Mouse (Mus musculus) Muller cell, postnatal 12 days (primary cell): ENCODE measurements at regions not wholly inside any gene's neighbourhood (a gene's known extent, or its start where the extent isn't known, plus 50 kb on each side); places are given as distances from the start of the nearest gene placed in this dataset.

ENCODE experiments used
- DNase-seq: peaks from one replicate; pipeline ENCODE4 v3.0.0-alpha.2; 2015; ENCODE audit errors: inconsistent ontology term

DNA sequence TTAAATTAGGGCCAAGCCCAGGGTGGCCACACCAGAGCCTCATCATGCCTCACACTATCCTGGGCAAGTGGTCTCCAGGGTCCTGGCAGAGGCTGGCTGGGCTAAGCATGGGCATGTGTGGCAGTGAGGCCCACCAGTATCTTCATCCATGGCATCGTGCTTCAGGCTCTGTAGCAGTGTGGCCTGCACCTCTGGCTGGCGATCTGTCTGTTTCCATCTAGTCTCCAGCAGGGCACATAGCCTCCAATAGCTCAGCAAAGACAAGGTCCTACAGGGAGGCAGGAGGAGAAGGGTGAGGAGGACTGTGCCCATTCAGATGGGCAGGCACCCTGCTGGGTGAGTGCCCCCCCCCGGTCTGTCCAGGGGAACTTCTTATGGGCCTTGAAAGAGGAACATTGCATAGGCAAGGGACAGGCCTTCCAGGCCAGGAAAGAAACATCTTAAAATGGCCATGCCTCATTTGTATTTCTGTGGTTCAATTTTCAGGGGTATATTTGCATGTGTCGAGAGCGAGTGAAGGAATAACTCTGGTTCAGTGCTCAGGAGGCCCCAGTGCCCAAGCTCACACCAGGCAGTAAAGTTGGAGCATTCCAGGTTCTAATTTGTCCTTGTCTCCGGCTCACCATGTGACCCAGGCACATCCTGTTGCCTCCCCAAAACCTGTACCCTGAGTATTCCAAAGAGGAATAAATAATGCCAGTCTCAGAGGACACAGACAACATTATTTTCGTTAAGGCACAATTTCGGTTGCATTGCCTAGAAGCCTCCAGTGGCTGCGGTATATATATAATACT is 60.4 kb upstream of the Ppara start:
- no peak for DNase-seq

DNA sequence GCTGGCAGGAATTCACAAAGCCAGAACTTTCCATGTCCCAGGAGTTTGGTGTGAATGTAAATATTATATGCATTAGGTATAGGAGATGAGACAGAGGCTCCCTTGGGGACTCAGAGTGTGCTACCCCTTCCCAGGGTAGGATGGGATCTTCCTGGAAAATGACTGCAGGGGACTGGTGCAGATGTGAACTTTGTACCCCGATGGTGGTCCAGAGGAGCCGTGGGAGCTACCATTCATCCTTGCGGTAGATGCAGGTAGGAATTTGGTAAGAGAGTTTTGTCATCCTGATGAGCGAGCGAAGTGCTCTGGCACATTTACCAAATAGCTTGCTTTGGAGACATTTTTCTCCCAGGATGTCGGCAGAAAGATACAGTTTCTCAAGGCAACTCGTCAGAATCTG is 59.7 kb upstream of the Ppara start:
- no peak for DNase-seq

DNA sequence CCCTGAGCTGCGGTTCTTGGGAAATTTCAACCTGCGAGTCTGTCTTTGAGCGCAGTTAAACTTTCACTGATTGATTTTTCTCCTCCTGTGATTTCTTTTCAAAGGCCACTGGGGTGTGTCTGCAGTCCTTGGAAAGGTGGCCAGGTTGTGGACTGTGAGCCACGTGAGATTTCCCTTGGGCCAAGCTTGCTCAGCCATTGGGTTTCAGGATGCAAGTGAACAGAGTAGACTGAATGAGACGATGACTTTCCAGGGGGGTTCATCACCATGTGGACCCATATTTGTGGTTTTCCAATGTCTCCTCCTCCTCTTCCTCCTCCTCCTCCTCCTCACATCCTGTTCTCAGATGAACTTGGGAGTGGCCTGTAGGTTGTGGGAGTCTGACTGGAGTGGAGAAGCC is 59.0 kb upstream of the Ppara start:
- DNase-seq = no peak

DNA sequence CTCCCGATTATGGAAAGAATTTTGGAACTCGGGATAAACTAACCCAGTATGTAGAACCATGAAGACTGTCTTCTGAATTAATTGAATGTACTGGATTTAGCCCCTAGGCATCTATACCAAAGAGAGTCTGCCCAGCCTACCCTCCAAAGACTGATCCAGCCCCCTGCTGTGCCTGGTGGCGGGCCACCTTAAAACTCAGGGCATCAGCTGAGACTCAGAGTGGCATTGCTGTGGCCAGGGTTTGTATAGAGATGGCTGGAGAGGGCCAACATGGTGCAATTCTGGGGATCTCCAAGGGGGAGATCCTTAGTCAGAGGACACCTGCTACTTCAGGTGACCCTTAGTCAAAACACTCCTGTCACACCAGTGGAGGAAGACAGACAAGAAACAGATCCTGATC is 58.6 kb upstream of the Ppara start:
- peak; percentile 60 for DNase-seq

DNA sequence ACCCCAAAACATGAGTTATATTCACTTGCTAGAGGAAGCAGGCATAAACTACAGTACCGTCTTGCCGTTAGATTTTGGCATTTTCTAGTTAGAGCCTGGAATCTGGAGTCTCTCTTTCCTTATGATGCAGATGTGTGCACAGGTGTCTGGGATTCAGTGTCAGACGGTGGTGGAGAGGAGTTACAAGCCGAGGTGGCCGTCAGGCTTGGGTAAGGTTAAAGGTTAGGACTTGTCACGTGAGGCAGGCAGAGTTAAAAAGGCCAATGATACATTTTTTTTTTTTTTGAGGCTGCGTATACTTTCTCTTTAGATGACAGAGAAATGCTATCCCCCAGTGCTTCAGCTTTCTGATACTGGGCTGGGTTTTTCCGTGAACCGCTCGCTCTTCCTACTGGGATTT is 57.9 kb upstream of the Ppara start:
- DNase-seq = no peak

DNA sequence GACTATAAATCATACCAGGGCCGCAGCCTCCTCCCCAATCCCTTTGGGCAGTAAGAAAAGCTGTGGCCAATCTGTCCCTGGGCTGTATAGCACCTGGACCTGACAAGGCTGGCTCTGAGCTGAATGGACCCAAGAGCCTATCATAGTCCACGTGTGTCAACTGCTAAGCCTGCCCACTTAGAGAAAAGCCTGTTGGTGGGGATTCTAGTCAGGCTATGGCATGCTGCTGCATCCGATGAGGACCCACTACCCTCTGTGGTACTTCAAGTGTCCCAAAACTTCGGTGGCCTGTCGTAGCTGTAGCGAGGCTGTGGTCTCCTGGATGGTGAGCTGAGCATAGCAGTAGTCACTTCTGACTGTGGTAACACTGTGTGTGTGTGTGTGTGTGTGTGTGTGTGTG is 57.4 kb upstream of the Ppara start:
- DNase-seq = no peak

DNA sequence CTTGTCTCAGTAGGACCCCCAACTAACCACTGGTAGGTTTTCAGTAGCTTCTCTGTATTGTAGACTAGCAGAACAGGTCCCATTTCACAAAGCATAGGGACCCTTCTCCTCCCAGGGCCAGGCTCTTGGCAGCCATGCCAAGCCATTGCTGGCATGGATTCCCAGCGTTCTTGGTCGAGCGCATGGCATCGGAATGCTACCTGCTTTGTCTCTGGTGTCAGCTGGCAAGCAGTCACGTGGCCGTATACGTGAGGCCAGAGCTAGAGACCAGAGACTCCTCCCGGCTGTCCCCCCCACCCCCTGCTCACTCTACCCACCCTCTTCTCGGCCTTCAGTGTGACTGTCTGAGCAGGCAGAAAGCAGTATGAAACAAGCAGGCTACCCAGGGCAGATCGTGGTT is 56.9 kb upstream of the Ppara start:
- peak; percentile 94 for DNase-seq

DNA sequence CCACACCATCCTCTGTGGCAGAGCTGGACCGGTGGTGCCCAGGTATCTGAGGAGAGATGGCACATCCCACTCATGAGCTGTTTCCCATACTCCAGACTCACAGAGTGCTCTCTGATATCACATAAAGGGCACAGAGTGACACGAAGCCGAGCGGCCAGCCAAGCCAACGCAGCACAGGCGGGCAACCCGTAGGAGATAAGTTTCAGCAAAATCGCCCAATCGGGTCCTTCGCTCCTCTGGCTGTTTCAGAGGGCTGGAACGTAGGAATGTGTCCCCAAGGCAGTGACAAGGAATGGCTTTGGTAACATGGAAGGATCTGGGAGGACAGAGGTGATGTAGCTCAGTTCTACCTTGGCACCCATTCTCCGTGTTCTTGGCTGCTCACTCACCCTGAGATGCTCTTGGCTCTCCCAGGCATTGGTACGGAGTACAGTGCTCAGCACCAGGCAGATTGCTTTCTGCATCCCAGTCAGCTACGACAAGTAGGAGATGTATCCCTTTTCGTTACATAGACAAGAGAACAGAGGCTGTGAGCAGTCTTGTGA is 56.4 kb upstream of the Ppara start:
- peak; percentile 73 for DNase-seq

DNA sequence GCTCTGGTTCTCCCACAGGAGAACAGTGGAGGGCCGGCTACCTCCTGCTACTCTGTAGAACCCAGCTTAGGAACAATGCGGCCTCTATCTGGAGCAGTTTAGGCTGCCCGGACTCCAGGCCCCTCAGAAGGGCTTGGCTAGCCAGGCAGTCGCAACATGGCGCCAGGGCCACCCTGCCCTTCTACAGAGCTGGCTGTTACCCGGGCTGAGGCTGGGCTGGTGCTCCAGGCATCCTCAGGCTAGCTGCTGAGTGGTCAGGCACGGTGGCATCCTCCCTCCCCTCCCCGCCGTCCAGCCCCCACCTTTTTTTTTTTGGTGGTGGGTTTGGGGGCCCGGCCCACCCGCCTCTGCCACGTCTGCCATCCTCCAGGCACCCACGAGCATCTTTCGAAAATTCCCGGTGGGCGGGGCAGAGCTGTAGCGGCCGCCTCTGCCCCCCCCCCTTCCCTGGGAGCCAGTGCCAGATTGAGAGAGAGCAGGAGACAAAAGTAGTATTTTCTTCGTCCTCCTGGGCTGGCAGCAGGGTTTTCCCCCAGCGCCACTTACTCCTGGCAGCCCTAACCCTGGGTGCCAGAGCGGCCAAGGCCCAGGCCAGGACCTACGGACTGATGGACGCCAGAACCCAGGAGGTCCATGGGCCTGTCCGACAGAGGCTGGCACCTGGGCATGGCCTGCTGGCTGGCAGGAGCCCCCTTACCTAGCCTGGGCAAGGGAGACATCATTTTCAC is 55.6 kb upstream of the Ppara start:
- peak; percentile 97 for DNase-seq

DNA sequence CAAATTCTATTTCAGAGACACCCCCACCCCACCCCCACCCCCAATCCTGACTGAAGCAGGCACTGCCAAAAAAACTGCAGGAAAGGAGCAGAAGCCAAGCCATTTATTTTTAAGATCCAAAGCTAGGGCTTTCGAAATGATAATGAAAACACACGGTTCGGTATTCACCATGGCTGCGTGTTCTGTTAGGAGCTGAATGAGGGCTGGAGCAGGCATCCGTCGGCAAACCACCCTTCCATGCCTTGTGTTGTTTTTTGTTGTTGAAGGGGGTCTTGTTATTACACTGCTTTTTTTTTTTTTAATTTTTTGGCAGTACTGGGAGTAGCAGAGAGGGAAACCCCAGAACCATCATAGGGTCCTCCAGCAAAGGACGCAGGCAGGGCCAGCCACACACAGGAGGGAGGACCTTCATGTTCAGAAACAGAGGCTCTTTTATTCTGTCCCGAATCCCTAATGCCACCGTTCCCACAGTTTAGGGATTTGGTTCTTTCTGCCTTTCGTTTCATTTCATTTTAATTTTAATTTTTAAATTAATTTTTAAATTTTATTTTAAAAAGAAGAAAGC is 54.8 kb upstream of the Ppara start:
- DNase-seq = no peak

DNA sequence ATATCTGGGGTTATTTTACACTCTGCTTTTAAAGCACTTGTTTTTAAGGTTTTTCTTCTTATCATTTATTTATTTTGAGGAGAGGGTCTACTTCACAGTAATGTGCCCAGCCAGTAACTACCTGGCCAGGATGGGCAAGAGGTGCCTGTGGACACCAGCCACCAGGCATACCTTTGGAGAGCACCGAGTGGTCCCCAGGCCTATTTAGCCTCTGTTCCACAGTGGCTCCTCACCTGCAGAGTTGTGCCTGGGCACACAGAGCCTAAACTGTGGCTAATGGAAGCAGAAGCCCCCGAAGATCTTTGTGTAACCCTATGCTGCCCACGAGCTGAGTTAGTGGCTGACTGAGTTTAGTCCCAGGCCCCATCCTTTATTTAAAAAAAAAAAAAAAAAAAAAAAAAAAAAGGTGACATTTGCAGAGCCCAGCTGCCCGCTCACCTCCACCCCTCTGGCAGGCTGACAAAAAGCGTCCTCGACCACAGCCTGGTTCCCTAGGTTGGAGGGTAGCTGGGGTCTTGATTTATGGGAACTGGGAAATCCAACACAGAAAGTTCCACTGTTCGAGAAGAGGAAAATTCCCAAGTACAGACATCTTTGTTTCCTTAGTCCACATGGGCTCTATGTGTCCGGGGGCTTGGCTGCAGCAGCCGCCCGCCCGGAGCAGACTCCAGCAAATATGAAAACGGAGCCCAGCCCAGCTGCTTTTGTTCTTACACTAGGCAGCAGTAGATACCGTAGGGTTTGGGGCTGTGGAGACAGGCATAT is 54.1 kb upstream of the Ppara start:
- DNase-seq = peak; percentile 46

DNA sequence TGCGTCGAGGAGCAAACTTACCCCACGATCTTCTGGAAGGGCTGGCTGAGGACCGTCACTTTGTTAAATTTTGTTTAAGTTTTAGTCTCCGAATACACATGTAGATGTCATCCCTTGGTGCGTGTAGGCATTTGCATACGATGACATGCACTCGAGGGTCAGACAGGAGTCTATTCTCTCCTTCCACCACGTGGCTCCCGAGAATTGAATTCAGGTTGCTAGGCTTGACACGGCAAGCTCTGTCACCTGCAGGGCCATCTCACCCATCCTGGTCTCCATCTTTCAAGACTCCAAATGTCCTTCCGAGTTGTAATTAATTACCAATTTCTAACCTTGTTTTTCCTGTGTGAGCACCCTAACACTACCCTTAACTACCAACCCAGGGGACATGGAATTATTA is 52.7 kb upstream of the Ppara start:
- DNase-seq = peak; percentile 39

DNA sequence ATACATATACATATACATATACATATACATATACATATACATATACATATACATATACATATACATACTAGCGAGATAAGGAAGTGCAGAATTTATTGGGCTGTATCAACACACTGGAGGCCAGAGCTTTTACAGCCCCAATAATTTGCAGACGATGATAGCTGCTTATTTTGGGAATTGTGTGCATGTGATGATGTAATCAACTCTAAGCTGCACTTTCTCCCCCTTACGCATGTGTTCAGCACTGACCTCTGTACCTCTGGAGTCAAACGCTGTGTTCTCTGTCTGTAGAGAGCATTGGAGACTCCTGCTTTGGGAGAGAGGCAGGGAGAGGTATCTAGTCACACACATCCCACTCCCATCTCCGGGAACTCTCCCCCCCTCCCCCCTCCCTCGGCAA is 52.0 kb upstream of the Ppara start:
- no peak for DNase-seq

DNA sequence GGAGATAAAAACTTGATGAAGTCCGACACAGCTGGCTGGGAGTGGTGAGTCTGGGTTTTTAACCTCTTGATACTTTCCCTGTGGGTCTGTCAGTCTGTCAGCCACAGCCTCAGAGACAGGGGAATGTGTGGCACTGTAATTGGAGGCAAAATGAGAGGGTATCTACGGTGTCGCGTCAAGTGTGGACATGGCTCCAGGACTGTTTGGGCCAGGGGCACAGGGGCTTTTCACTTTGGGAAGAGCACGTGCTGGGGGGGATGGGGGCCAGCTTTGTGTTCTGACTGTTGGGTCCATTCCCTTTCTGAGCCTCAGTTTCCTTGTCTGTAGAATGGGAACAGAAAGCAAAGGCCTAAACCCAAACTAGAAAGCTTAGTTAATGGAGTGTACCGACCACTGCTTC is 51.5 kb upstream of the Ppara start:
- no peak for DNase-seq

DNA sequence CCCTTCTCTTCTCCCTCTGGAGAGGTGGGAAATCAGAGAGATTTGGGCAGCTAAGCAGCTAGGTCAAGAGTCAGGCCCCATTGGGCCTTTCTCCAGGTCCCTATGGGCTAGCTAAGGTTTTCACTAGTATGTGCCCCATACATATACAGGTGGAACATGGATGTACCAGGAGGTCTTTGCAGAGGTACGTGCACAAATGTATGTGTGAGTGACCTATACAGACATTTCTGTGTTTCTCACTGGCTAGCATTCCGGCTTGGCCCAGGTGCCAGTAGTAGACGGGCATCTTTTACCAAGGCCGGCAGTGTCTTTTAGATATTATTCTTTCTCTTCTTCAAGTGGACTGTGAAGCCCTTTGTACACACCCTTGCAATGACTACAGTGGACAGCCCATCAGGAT is 51.1 kb upstream of the Ppara start:
- no peak for DNase-seq

DNA sequence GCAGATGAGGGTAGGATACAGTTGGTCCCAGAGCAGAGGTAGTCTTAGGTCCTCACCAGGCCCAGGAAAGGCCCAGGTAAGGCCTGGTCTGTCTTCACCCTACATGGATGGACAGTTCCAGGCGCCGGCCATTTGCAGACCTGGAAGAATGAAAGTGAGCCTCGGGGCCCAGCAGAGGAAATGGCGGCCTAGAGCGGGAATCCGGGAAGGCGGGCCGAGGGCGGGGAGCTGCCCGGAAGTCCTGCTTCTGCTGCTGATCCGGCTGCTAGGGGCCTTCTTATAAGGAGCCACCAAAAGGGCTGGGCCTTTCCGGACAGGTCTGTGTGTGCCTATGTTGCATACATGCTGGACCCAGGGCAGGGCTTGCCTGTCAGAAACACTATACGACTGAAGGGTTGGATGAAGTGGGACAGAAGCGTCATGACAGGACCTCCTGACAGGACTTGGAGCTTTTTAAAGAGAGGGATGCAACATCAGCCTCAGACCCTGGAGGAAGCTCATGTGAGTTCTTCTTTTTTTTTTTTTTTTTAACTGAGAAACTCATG is 50.5 kb upstream of the Ppara start:
- DNase-seq = no peak

DNA sequence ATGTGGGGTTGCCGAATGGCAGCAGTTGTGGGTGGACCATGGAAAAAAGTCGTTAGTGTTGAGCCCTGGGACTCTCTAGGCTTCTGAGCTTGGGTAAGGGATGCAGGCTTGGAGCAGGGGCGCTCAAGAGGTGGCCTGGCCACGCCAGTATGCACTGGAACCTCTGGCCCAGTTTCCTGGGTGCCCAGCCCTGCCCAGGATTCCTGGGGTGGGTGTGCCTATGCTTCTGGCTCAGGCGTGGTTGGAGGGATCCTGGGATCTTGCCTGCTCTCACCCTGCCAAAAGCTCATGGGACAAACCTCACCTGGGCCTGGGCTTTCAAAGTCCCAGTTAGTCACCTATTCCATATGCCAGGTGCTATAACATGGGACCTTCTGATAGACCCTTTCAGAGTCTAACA is 49.9 kb upstream of the Ppara start:
- no peak for DNase-seq
